Mouse (Mus musculus): ENCODE data around the gene Cfap100.

DNA sequence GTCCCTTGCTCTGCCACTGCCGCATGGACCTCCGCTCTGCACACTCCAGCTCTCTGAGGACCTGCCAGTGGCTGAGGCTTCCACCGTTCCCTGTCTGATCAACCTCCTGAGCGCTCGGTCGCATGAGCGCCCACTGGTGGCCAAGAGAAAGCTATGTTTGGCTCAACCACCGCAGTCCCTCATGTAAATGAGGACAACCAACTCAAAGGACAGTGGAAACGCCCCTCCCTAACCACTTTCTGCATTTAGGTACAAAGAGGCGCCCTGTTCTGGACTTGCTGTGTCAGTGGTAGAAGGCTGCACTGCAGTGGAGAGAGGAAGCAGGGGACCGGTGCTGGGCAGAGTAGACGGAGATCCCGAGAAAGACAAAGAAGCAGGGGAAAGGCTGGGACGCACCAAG is 6.0 kb downstream of the Cfap100 start:
- peak; percentile 94 for TF ChIP-seq CTCF (IDR thresholded peaks at IDR 0.05; ENCODE audit: low read depth)
- TF ChIP-seq EP300 (IDR thresholded peaks at IDR 0.05; ENCODE audit: low read depth) = no peak

Measured in liver, embryonic 14.5 days (tissue).